Mouse (Mus musculus): ENCODE data around the gene Gm7247.

DNA sequence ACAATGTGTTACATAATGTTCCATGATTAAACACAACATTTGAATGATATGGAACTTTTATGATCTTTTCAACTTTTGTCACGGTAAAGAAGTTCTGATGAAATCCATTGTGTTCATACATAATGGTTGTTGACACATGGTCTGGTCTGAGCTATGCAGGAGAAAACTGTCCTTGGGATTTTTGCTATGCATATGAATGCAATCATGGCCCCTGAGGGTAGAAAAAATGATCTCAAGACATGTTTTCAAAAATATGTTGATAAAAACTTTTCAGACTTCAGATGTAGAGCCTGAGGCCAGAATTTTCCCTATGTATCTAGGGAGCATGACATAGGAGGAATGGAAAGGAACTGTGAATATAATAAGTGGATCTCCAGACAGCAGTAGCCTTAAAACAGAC lies 49.0 kb downstream of the Gm7247 start, which contains the start of gene Vmn2r88:
- TF ChIP-seq CTCF (IDR thresholded peaks at IDR 0.05; ENCODE audit: low read depth, low read length) (no peak), EP300 (IDR thresholded peaks at IDR 0.05; ENCODE audit: insufficient read depth, low read depth, low read length) (no peak)

All from ES-Bruce4 (cell line).